Mouse (Mus musculus): ENCODE measurements around the gene Sat1. TPM values are rescaled to one million over a fixed set of nuclear protein-coding genes. Genes with fewer than 3 reads are reported as not detected.
"Not testable (repeated sequence)": the region's sequence is repeated elsewhere in the genome, so short reads cannot be mapped to it uniquely, and the experiment has no call there.

Gene Sat1
- 61.1 and 66.4 TPM in 2 replicates for polyA plus RNA-seq (2012; rRNA removed)

DNA sequence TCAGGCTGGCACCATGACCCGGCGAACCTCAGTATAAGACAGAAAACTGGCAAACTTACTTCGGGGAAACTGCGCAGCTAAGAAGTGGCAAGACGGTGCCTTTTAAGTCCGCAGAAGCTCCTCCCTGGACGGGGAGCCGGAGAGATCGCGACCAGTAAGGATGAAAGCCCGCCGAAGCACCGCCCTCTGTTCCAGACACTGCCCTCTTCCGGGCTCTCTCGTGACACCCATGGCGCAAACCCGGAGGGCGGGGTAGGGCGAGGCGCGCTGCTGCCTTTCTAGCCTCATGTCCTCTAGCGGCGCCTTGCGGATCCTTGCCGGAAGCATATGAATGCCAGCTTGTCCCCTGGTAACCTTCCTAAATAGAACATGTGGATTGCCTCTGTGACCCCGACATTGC is at the start of gene Sat1:
Gene Sat1 (minus strand): TSS at position 179 of the 400 bp plus-strand sequence.
- WGBS: 11% methylated on average over 26 of the region's 26 CpGs
- DNase-seq (ENCODE audit: low read depth, low spot score): no peak

DNA sequence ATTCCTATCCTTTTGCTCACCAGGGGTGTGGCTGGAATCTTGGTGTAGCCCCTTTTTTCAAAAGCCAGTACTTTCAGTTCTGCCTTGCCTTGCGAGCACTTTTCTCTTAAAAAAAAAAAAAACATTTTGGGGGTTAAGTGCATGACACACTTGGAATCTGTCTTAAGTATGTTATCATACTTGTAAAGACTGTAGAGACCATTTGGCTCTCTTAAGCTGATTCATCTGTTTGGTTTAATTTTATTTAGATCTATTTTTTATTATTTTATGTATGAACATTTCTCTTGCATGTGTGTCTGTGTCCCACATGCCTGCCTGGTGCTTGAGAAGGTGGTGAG is 46.6 kb upstream of the Sat1 start:
- DNase-seq (ENCODE audit: low read depth, low spot score): no peak
- 26% methylated on average over 1 of the region's 1 CpGs for WGBS

DNA sequence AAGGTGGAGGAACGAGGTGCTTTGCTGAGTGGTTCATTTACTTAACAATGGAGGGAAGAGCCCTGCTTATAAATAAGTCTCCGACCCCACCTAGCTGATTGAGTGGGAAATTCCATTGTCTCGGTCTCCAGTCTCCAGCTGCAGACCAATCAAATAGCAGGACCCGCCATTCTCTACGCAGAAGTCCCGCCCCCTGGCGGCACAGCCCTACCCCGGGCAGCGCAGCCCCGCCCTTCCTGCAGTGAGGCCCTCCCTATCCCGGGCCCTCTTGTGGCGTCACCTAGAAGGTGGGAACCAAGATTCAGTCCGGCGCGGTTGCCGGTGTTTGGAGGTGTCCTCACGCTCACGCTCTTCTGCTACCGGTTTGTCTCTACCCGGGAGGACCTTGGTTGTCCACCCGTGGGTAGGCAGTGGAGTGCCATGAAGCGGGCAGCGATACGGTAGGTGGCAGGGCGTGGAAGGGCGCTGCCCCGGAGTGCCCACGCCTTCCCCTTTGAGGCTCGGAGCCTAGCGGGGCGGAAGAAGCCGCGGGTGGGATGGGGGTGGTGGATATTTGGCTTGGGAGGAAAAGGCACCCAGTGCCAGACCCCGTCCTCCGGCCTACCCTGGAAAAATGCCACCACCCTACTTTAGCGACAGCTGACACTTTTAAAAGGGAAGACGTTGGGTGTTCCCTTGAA is 46.1 kb upstream of the Sat1 start, which contains the start of gene Acot9:
Gene Acot9 (plus strand): TSS at position 209 of the 680 bp plus-strand sequence.
- 23% methylated on average over 37 of the region's 37 CpGs for WGBS
- peak; percentile 25 for DNase-seq (ENCODE audit: low read depth, low spot score)

DNA sequence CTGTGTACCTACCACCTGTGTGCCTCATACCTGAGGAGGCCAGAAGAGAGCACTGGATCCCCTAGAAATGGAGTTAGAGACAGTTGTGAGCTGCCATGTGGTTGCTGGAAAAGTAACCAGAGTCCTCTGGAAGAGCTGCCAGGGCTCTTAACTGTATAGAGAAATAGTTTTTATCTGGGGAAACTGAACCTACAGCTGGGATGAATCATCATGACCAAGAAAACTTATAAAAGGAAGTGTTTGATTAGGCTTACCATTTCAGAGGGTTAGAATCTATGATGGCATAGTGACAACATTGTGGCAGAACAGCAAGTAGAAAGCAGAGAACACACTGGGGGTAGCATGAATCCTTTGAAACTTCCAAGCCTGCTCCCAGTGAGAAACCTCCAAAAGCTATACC is 40.6 kb upstream of the Sat1 start:
- no peak for DNase-seq (ENCODE audit: low read depth, low spot score)

DNA sequence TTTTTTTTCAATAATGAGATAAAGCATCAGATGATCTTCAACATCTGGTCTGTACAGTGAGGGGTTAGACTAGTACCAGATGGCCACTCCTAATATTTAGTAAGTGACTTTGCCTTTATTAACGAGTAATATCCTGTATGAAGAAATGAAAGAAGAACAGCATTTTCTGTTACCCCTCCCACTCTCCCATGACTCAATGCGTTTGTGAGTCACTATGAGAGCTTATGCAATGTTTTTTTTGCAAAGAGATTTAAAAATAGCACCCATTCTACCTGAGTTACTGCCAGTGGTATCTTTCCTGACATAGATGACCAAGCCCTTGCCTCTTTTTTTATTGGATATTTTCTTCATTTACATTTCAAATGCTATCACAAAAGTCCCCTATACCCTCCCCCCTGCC is 2.0 kb upstream of the Sat1 start:
- DNase-seq (ENCODE audit: low read depth, low spot score): no peak
- WGBS: 60% methylated on average over 2 of the region's 2 CpGs

DNA sequence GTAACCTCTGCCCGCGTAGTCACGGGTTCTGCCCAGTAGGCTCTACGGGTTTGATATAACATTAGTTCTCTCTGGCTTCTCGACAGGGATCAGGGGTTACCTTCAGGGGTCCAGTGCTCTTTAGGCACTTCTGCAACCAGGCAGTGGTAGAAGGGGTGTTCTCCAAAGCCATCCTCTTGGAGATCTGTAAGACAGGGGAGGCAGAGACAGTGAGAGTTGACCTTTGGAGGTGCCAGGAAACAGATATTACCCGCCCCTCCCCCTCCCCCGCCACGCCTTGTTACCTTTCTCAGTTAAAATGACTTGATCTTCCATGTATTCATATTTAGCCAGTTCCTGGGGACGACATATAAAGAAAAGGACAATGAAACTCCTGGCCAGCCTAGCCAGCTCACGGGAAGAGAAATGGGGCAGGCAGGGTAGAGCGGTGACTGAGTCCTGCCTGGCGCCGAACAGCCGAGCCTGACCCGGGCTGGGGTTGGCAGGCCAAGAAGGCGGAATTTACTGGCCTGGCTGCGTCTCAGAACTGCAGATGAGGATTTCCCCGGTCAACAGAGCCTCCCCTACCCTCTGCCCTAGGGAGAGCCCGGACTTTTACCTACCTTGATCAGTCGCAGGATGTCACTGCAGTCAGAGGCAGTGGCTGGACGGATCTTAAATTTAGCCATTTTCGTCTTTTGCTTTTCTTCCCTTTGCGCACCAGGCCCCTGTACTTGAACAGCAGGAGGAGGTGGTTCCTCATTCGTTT is 574 bp downstream of the Sat1 start:
- 19% methylated on average over 24 of the region's 24 CpGs for WGBS
- no peak for DNase-seq (ENCODE audit: low read depth, low spot score)

DNA sequence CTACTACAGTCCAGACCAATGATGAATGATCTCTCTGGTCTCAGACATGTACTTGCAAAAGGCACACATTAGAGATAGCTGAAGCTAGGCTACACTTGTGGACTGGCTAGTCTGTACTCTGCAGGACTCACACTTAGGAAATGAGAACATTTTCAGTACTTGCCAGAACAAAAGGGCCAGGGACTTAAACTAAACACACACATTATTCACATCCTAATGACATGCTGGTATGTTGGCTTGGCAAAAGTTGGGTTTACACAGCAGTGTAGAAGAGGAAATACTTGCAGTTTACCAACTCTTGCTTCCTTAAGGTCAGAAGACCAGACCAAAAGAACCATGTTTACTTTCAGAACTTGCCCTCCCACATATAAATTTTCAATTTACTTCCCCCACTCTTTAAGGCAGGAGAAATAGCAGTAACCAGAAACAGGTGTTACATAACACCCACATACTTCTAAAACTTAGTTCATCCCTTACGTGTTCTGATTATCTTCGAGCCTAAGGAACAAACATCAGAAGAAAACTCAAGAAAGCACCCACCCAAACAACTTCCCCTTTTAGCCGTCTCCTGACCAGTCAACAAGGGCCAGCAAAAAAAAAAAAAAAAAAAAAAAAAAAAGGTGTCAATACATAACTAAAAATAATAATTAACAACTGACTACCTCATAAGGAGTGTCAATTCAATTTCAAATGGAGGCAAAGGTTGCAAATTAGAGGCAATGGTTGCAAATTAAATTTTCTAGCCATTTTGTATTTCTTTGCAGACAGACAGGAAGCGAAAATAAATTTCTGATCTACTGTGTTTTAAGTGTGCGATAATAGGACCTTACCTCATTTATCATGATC is 1.7 kb downstream of the Sat1 start:
- DNase-seq (ENCODE audit: low read depth, low spot score): no peak
- 54% methylated on average over 5 of the region's 5 CpGs for WGBS

DNA sequence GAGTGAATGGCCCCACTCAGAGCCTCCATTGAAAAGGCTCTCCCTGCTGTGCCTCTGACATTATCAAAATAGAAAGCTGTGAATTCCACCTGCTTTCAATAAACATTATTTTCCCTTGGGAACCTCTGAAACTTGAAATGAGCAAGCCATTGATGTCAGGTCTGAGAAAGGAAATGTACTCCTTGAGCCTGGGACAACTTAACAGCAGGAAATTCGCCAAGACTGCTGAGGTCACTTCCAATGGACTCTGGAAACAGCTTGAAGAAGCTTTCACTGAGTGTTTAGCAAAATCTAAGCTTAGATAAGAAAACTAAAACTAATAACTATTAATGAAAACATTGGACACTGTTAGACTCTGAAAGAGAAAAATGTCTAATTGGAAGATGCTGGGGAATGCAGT is 7.6 kb downstream of the Sat1 start:
- no peak for DNase-seq (ENCODE audit: low read depth, low spot score)
- 28% methylated on average over 1 of the region's 1 CpGs for WGBS

DNA sequence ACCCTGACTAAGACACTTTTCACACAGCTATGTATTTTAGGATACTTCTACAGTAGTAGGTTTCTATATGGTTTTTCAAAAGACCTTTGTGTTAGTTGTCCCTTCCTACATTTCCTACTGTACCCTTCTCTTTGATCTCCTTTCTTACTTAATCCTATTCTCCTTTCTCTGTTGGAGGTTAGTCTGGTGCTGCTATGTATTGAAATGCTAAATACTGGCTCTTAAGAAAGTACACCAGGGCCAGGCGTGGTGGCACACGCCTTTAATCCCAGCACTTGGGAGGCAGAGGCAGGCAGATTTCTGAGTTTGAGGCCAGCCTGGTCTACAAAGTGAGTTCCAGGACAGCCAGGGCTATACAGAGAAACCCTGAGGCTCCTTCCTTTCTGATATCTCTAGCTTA is 10.8 kb downstream of the Sat1 start:
- WGBS: 91% methylated on average over 2 of the region's 2 CpGs
- DNase-seq (ENCODE audit: low read depth, low spot score): not testable (repeated sequence)

DNA sequence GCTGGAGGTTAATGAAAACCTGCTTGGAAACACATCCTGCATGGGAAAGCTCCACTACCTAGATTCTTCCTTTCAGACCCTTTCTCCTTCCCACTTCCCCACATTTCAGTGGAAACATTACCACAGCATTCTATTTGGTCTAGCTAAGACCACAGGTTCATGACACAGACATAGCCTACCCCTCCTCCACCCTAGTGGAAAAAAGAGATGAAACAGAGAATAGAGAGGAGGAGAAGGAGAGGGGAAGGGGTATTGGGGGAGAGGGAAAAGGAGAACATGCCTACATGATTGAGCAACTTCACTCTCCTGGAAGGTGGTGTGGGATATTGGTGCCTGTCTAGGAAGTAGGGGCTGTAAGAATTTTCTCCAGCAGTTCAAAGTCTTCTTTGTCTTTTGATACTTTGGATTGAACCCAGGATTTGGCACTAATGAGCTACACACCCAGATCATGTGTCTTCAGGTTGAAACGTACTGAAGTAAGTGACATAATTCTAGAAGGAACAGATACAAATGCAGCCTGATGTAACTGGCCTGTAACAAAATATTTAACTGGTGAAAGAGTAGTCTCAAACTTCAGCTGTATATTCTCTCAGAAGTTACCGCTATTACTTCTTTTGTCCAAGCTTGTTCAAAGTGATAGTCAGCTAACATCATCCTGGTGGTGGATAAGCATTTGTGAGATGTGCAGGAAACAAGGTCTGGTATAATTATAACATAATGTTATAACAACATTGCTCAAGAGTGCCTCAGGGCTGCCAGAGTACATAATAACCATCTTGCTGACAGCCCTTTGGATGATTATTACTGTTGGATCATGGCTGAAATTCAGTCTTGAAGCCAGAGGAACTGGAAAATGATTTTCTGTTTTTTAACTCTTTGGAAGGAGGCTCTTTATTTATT is 13.6 kb downstream of the Sat1 start:
- DNase-seq (ENCODE audit: low read depth, low spot score): no peak
- WGBS: 37% methylated on average over 2 of the region's 2 CpGs

DNA sequence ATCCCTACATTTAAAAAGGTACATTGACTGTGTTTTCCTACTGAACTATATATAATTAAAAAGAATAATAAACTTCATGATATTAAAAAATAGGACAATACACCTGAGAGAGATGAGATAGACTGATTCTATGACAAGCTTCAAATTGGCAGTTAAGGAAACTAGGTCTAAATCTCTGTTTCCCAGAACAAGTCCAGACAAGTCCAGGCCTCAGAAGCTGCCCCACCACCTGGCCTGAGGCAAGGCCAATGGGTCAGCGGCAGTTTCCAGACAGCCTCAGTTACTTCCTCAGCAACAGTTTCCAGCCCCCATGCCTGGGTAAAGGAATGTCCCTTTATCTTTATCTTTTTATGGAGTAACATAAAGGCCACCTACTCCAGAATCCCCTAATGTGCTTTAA is 14.4 kb downstream of the Sat1 start:
- 56% methylated on average over 1 of the region's 1 CpGs for WGBS
- no peak for DNase-seq (ENCODE audit: low read depth, low spot score)

DNA sequence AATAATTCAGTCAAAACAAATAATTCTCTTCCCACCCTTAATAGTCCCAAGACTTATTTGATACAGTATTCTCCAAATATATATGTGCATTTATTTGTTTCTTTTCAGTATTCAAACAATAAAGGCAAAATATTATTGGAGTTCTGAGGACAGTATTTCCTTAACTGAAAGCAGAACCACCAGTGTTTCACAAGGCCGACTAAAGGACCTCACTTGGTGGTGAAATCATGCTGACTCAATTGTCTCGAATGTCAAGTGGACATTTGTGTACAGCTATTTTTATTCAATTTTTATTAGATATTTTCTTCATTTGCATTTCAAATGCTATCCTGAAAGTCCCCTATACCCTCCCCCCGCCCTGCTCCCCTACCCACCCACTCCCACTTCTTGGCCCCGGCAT is 21.3 kb downstream of the Sat1 start:
- DNase-seq (ENCODE audit: low read depth, low spot score): no peak
- 85% methylated on average over 4 of the region's 4 CpGs for WGBS

DNA sequence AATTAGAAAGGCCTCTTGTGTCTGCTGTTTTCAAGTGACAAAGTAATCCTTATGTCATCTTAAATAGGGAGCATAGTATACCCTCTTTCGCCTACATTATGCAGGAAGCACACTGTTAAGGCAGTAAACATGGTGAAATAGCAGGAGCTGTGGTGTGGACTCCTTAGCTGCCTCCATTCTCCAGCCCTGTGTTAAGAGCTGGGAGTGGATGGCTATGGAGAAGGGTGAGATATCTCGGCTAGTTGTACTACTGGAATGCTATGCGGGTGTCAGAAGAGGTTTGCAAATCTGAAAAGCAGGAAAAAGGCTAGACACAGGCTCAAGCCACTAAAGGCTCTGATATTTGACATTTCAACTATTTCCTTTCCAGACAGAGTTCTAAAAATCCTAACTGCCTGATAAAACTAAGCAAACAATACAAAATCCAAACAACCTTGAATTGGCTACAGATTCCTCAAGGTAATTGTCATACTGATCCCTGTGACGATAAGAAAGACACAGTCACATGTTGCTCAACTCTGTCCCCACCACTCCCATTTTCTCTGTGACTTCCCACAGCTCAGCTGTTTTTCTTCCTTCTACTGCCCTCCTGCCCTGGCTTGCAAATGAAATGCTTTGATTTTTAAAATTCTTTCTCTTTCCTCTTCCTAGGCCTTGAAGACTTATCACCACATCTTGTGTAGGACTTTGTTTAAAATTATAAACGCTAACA is 22.4 kb downstream of the Sat1 start:
- no peak for DNase-seq (ENCODE audit: low read depth, low spot score)
- 31% methylated on average over 5 of the region's 5 CpGs for WGBS

DNA sequence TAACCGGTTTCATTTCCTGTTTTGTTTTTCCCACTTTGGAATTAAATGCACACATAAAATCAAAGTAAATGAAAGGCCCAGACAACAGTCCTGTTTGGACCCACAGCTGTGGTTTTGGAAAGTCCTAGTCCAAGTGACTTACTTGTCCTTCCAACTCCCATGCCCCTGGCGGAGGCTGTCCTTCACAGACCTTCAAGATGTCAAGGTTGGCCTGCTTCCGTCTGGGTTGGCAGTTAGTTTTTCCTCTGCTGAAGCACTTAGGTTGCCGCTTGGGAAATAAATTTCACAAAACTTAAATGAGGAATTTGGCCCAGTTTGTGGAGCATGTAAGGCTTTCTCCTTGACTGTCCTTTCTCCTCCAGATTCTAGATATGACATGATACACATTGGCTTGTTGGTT is 24.3 kb downstream of the Sat1 start:
- WGBS: 61% methylated on average over 4 of the region's 4 CpGs
- DNase-seq (ENCODE audit: low read depth, low spot score): no peak

DNA sequence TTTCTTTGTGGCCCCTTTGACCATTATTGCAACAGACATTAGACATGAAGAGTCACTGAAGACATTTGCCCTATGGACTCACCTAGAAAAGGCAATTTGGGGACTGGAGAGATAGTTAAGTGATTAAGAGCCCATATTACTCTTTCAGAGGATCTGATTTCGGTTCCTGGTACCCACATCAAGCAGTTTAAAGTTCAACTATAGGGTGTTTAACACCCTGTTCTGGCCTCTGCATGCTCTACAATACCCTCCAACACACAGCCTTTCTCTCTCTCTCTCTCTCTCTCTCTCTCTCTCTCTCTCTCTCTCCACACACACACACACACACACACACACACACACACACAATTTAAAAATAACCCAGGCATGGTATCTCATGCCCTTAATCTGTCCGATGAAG is 38.6 kb downstream of the Sat1 start:
- no peak for DNase-seq (ENCODE audit: low read depth, low spot score)
- 44% methylated on average over 2 of the region's 2 CpGs for WGBS

DNA sequence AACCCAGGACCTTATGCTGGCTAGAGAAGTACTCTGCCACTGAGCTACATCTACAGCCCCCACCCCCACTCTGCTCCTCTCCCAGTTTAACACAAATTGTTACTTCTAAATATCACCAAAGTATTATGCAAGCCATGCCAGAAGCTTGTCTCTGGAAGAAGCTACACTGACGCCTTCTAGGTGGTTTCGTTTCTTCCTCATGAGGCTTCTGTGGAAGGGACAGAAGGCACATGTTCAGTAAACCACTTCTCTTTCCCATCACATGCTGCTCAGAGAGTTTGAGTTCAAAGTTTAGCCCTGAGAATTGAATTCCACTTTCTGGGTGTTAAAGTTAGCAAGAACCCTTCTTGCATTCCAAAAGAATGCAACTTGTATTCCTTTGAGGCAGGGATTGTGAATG is 39.0 kb downstream of the Sat1 start:
- no peak for DNase-seq (ENCODE audit: low read depth, low spot score)
- WGBS: 49% methylated on average over 2 of the region's 2 CpGs

DNA sequence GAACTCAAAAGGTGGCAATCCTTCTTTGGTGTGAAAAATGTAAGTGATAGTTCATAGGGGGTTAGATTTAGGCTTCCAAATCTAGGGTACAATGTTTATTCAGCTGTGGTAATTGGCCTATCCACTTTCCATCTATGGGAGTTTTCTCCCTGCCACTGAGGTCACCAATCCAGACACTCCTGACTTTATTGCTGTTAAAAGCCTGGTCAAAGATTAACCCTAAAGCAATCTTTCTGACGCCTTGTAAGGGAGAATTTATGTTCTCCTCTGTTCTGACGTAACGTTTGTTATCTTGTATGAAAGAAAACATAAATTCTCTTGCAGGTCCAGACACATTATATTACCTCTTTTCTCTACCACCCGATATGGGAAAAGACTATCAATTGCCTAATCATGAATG is 40.7 kb downstream of the Sat1 start:
- 32% methylated on average over 4 of the region's 4 CpGs for WGBS
- DNase-seq (ENCODE audit: low read depth, low spot score): peak; percentile 50

DNA sequence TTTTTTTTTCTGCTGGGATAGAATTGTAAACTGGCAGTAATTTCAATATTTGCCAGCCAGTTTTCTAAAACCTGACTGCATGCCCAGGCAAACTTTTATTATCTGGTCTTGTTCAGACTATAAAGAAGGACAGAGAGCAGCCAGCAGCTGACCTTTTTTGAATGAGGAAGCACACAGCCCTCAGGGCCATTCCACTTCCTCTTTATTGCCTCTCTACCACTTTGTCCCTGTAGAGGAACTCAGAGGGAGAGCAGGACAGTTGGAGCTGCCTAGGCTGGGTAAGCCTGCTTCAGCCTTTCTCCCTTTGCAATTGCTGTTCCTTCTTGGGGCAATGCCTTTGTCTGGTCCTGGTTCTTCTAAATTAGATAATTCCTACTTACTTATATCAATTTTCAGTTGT is 43.9 kb downstream of the Sat1 start:
- DNase-seq (ENCODE audit: low read depth, low spot score): no peak

DNA sequence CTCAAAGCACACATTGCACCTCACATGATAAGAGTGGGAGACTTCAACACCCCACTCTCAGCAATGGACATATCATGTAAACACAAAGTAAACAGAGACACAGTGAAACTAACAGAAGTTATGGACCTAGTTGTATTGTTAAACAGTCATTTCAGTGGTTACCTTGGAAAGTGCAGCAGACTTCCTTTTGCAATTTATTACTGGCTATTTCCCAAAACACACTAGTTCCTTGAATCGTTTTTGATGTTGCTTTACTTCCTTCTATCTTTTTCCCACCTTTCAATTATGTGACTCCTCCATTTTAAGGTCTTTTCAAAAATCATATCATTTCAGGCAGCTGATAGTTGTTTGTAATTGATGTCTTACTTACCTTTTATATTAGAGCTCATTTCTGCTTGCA is 44.5 kb downstream of the Sat1 start:
- DNase-seq (ENCODE audit: low read depth, low spot score): no peak
- WGBS: 23% methylated on average over 1 of the region's 1 CpGs
